Mouse (Mus musculus): ENCODE measurements around the gene Zfp386.

The Zfp386 gene

GRCm38 (mm10) chr12:116086951-116087600 is 39.6 kb downstream of the Zfp386 start:
- no peak for ATAC-seq (ENCODE audit: insufficient number of reproducible peaks, low FRiP score, low TSS enrichment)

GRCm38 (mm10) chr12:116089836-116090235 is 42.3 kb downstream of the Zfp386 start:
- ATAC-seq (ENCODE audit: insufficient number of reproducible peaks, low FRiP score, low TSS enrichment), result peak; percentile 77

GRCm38 (mm10) chr12:116094765-116095555 is 47.4 kb downstream of the Zfp386 start:
- no peak for ATAC-seq (ENCODE audit: insufficient number of reproducible peaks, low FRiP score, low TSS enrichment)

GRCm38 (mm10) chr12:116096361-116096904 is 48.9 kb downstream of the Zfp386 start:
- ATAC-seq (ENCODE audit: insufficient number of reproducible peaks, low FRiP score, low TSS enrichment), result no peak

- no peak for ATAC-seq (ENCODE audit: insufficient number of reproducible peaks, low FRiP score, low TSS enrichment)
Observed at GRCm38 (mm10) chr12:116097166-116097565, 49.6 kb downstream of the Zfp386 start.

- ATAC-seq (ENCODE audit: insufficient number of reproducible peaks, low FRiP score, low TSS enrichment), result no peak
Observed at GRCm38 (mm10) chr12:116101945-116102344, 54.4 kb downstream of the Zfp386 start.

- no peak for ATAC-seq (ENCODE audit: insufficient number of reproducible peaks, low FRiP score, low TSS enrichment)
Observed at GRCm38 (mm10) chr12:116109451-116110353, 62.2 kb downstream of the Zfp386 start.

- ATAC-seq (ENCODE audit: insufficient number of reproducible peaks, low FRiP score, low TSS enrichment), result no peak
Observed at GRCm38 (mm10) chr12:116111007-116111694, 63.6 kb downstream of the Zfp386 start.
